Mouse (Mus musculus): ENCODE results near the gene Sfswap.

DNA sequence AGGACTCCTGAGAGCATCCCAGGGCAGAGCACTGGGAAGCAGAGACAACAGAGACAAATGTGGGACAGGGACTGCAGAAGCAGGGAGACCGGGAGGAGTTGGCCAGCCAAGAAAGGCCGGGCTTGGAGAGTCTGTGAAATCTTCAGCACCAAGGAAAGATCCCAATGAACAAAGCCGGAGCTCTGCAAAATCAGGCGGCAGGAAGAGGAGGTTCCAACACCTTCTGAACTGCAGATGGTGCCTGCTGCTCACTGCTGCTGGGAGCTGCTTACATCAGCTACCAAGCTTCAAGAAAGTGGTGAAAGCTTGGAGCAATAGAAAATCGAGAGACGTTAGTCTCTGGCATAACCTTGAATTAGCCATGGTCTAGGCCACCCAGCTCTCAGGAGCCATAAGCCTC is 79.0 kb downstream of the Sfswap start:
- no peak for TF ChIP-seq CTCF (IDR thresholded peaks at IDR 0.05; ENCODE audit: control insufficient read depth, insufficient read depth, insufficient read length)
- TF ChIP-seq MAX (IDR thresholded peaks at IDR 0.05), result no peak
- TF ChIP-seq CEBPB (IDR thresholded peaks at IDR 0.05; ENCODE audit: low read depth), result no peak
- no peak for TF ChIP-seq MYOG (IDR thresholded peaks at IDR 0.05; ENCODE audit: control insufficient read depth, extremely low read depth, insufficient read length)
